Mouse (Mus musculus): ENCODE measurements around the gene Gfra1. TPM values are rescaled to one million over a fixed set of nuclear protein-coding genes. Genes with fewer than 3 reads are reported as not detected.

Gene Gfra1
- polyA plus RNA-seq, 1 experiment from 2014 or later = 9.5 TPM

DNA sequence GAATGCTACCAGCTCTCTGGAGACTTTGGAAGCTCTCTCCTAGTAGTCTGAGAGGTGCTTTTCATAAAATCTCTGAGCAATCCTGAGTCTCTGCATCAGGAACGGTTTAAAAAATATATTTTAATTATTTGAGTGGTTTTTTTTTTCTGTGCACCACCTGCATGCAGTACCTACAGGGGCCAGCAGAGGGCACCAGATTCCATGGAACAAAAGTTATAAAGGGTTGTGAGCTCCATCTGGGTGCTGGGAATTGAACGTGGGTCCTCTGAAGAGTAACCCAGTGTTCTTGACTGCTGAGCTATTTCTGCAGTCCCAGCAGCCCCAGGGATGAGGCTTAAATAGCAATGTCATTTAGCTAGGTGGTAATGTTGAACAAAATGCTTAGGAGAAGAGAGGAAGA is 141.9 kb downstream of the Gfra1 start:
- no peak overlapping the region for H3K4me3 ChIP-seq
- ATAC-seq (ENCODE audit: borderline replicate concordance, extremely low read depth, low FRiP score, low TSS enrichment) = no peak
- H3K4me2 ChIP-seq = no peak overlapping the region
- H3K4me1 ChIP-seq = no peaks in the 10 kb centered on the region
- no peaks in the 10 kb centered on the region for H3K36me3 ChIP-seq
- no peaks in the 10 kb centered on the region for H3K9me3 ChIP-seq
- WGBS = 87% methylated on average over 2 of the region's 2 CpGs
- H3K27me3 ChIP-seq = no peaks in the 10 kb centered on the region
- no peak overlapping the region for H3K9ac ChIP-seq
- H3K27ac ChIP-seq = no peak overlapping the region

DNA sequence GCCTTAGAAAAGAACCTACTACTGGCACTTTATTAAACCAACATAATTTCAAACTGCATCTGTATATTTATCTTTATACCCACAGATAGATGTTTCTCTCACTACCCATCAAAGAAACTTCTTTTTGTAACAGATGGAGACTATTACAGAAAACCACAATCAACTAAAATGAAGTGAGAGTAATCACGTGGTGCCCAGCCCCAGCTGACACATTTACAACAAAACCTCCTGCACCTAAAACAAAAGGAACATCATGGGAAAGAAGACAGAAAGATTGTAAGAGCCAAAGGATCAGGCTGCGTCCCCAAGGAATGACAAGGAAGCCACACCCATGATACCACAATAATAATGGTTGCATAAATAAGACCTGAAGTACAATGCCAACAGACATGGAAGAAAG is 143.2 kb downstream of the Gfra1 start:
- H3K36me3 ChIP-seq = no peaks in the 10 kb centered on the region
- H3K4me1 ChIP-seq = no peaks in the 10 kb centered on the region
- H3K4me2 ChIP-seq = no peak overlapping the region
- H3K27me3 ChIP-seq = no peaks in the 10 kb centered on the region
- ATAC-seq (ENCODE audit: borderline replicate concordance, extremely low read depth, low FRiP score, low TSS enrichment) = no peak
- WGBS = 75% methylated on average over 2 of the region's 2 CpGs
- H3K4me3 ChIP-seq = no peak overlapping the region
- no peak overlapping the region for H3K9ac ChIP-seq
- H3K9me3 ChIP-seq = no peaks in the 10 kb centered on the region
- no peak overlapping the region for H3K27ac ChIP-seq

DNA sequence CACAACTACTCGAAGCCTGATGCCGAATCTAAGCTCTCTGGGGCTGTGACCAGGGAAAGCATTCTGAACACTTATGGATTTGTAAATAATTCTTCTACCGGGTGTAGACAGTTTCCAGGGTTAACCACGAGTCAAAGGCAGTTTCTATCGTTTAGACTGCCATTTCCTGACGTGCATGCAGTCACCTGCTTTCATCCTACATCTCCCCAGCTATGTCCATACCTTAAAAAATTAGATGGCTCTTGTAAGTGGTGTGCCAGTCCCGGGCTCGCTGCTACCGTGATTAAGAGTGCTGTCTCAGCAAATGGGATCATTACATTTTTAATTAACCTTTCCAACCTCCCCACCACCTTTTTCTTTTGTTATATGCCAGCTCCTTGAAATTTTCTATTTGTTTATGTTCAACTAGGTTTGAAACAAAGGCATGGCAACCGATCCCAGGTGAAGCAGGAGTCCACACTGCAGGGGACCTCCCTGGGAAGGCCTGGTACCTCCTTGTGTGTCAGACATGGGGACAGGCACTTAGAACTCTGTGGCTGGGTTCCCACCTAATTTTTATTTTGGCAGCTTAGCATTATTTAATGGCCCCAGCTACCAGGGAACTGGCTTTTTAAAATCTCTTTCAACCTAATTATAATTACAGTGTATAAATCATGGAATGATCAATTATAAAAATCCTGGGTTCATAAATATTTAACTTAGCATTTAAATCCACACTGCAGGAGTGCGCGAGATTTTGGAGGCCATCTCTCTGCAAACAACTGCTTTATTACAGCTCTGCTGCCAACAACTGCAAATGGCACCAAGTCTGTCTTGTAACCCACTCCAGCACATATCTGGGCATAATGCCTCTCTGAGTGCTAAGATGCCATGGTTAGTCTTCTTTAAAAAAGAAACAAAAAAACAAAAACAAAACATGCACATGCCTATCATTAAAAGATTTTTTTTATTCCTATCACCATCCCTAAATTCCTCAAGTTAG is 145.1 kb downstream of the Gfra1 start:
- Histone ChIP-seq H3K4me3 (no peak overlapping the region), H3K36me3 (no peaks in the 10 kb centered on the region), H3K27ac (no peak overlapping the region), H3K4me1 (no peaks in the 10 kb centered on the region), H3K9me3 (no peaks in the 10 kb centered on the region), H3K4me2 (no peak overlapping the region), H3K9ac (no peak overlapping the region), H3K27me3 (no peaks in the 10 kb centered on the region)
- 56% methylated on average over 12 of the region's 12 CpGs for WGBS
- no peak for ATAC-seq (ENCODE audit: borderline replicate concordance, extremely low read depth, low FRiP score, low TSS enrichment)

DNA sequence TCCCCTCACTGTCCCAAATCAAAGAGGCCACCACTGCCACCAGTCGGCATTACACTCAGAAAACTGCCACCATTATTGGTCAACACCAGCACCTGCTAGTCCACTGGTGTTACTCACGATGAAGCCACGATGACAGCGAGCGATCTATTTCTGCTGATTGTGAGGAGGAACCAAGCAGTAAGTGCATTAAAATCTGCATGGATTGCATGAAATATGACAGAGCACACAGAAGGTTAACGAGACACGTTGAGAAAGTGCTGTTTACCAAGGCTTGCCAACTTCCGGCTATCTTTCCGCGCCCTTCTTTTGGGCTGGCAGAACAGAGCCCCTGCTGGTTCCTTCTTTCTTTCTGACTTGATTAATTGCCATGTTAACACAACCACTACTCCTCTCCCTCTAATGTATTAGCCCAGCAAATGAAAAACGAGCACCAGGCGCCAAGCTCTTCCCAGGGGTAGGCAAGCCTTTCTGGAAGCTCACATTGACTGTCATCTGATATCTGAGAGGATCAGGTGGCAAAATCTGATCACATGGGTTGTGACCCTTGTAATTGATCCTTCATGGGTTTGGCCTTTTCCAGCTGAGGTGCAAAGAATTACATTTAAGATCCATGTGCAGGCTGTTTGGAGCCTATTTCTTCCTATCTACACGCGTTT is 146.0 kb downstream of the Gfra1 start:
- no peaks in the 10 kb centered on the region for H3K36me3 ChIP-seq
- no peak overlapping the region for H3K9ac ChIP-seq
- no peak overlapping the region for H3K27ac ChIP-seq
- H3K9me3 ChIP-seq = no peaks in the 10 kb centered on the region
- 72% methylated on average over 14 of the region's 14 CpGs for WGBS
- no peaks in the 10 kb centered on the region for H3K27me3 ChIP-seq
- H3K4me1 ChIP-seq = no peaks in the 10 kb centered on the region
- H3K4me2 ChIP-seq = no peak overlapping the region
- H3K4me3 ChIP-seq = no peak overlapping the region
- no peak for ATAC-seq (ENCODE audit: borderline replicate concordance, extremely low read depth, low FRiP score, low TSS enrichment)

DNA sequence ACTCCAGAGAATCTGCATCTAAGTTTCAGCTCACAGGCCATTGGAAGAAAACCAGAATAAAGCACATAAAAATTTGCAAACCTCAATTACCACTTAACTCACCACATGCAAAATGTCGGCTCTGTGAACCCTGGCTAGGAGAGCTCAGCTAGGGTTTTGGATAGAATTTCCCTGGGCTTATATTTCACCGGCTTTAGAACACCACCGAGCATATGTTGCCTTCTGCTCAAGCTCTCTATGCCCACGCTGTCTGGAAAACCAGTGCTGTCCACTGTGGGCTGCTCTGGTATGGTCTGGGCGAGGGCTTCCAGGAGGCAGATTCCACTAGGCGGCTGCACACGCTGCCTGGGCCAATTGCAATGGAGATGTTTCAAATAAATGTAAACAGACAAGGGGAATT is 154.6 kb downstream of the Gfra1 start:
- H3K27me3 ChIP-seq = no peaks in the 10 kb centered on the region
- no peaks in the 10 kb centered on the region for H3K9me3 ChIP-seq
- WGBS = 83% methylated on average over 7 of the region's 7 CpGs
- H3K4me1 ChIP-seq = no peaks in the 10 kb centered on the region
- H3K4me2 ChIP-seq = no peak overlapping the region
- H3K27ac ChIP-seq = no peak overlapping the region
- no peak overlapping the region for H3K9ac ChIP-seq
- no peaks in the 10 kb centered on the region for H3K36me3 ChIP-seq
- no peak for ATAC-seq (ENCODE audit: borderline replicate concordance, extremely low read depth, low FRiP score, low TSS enrichment)
- no peak overlapping the region for H3K4me3 ChIP-seq

DNA sequence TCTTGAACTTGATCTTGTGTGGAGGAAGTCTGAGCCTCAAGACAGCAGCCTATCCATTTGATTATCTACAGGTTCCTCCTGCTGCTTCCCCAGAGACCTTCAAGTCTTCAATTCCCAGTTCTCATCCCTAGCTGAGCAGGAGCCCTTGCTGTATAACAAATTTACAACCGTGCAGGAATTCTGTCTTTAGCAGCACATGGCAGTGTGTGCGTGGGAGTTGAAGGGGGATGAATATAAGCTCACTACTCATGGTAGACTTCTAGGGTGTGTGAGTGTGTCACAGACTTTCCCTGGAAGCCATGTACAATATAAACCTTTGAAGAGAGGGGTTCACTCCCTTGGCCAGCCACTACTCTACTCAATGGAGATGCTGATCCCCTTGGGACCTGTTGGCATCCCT is 157.8 kb downstream of the Gfra1 start:
- no peaks in the 10 kb centered on the region for H3K36me3 ChIP-seq
- no peak overlapping the region for H3K4me3 ChIP-seq
- 79% methylated on average over 2 of the region's 2 CpGs for WGBS
- ATAC-seq (ENCODE audit: borderline replicate concordance, extremely low read depth, low FRiP score, low TSS enrichment) = no peak
- H3K27ac ChIP-seq = no peak overlapping the region
- H3K9me3 ChIP-seq = no peaks in the 10 kb centered on the region
- no peaks in the 10 kb centered on the region for H3K27me3 ChIP-seq
- no peak overlapping the region for H3K9ac ChIP-seq
- no peak overlapping the region for H3K4me2 ChIP-seq
- H3K4me1 ChIP-seq = no peaks in the 10 kb centered on the region

DNA sequence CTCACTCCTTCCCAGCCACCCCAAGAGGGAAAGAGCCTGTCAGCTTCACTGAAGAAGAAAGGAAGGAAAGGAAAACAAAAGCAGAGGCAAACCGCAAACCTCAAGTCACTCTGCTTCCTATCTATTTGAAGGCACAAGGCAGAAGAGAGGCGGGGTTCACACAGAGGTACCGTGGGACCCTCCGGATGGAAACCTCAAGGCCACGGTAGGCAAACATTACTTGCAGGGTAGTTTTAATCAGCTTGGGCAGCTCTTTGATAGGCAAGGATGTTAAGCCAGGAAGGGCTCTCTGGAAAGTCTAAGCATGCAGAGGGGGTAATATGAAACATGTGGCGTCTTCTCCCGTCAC is 158.9 kb downstream of the Gfra1 start:
- H3K4me1 ChIP-seq = no peaks in the 10 kb centered on the region
- H3K27me3 ChIP-seq = no peaks in the 10 kb centered on the region
- no peaks in the 10 kb centered on the region for H3K9me3 ChIP-seq
- no peak for ATAC-seq (ENCODE audit: borderline replicate concordance, extremely low read depth, low FRiP score, low TSS enrichment)
- no peaks in the 10 kb centered on the region for H3K36me3 ChIP-seq
- no peak overlapping the region for H3K4me2 ChIP-seq
- H3K4me3 ChIP-seq = no peak overlapping the region
- 38% methylated on average over 7 of the region's 7 CpGs for WGBS
- H3K9ac ChIP-seq = no peak overlapping the region
- H3K27ac ChIP-seq = no peak overlapping the region

DNA sequence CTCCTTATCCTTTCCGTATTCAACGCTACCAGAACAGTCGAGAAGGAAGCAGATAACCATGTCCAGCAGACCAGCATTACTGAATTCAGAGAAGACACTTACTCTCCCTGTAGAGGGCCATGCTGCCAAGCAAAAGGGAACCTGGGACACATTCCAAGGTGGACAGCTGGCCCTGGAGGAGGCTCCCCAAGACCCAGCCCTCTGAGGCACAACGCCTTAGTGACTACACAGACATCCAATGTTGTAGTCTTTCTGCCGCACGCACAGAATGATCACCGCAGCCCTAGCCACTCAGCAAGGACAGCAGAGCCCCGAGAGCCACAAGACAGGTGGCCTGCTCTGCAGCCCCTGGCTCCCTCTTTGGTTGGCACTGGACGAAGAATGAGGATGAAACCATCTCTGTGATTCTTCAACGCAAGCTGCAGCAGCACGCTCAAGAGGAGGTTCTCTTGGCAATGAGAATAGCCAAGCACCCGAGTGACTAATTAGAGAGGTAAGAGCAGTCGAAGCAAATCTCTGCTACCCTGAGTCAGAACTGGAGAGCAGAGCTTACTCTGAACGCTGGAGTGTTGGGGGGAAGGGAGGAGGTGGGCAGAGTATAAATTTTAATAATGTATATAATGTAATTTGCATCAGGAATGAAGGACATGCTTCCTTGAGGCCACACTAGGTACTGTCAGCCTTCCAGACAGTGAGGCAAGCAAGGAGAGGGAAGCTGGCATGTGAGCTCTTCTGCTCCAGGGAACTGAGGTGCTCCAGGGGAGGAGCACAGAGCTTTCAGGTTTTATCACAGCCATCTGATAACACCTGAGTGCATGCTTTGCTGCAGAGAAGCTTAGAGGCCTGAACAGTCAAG is 159.5 kb downstream of the Gfra1 start:
- H3K36me3 ChIP-seq = no peaks in the 10 kb centered on the region
- no peaks in the 10 kb centered on the region for H3K27me3 ChIP-seq
- no peak overlapping the region for H3K4me3 ChIP-seq
- WGBS = 71% methylated on average over 14 of the region's 14 CpGs
- no peak overlapping the region for H3K27ac ChIP-seq
- no peak for ATAC-seq (ENCODE audit: borderline replicate concordance, extremely low read depth, low FRiP score, low TSS enrichment)
- no peaks in the 10 kb centered on the region for H3K9me3 ChIP-seq
- H3K9ac ChIP-seq = no peak overlapping the region
- H3K4me2 ChIP-seq = no peak overlapping the region
- H3K4me1 ChIP-seq = no peaks in the 10 kb centered on the region

DNA sequence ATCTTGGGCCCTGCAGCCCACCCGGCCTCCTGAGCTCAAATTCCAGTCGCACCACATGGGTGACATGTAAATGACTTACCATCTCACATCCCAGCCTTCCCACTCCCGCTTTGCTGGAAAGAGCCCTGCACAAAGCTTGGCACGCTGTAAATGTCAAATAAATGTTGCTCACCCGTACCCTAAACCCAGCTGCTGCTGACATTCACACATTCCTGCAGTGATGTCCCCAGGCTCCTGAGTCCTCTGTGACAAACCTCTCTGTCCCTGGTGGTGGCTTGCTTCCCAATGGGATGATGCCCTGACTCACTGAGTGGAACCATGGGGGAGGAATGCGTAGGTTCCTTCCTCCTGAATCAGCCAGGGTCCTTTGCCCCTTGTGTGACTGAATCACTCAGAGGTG is 167.6 kb downstream of the Gfra1 start:
- 0 out of 2 replicates have a peak, but pooled peaks cover 5% of the 10 kb centered on the region for H3K4me1 ChIP-seq
- no peaks in the 10 kb centered on the region for H3K36me3 ChIP-seq
- 64% methylated on average over 6 of the region's 6 CpGs for WGBS
- H3K4me2 ChIP-seq = no peak overlapping the region
- no peaks in the 10 kb centered on the region for H3K9me3 ChIP-seq
- no peak overlapping the region for H3K4me3 ChIP-seq
- H3K9ac ChIP-seq = no peak overlapping the region
- H3K27me3 ChIP-seq = no peaks in the 10 kb centered on the region
- ATAC-seq (ENCODE audit: borderline replicate concordance, extremely low read depth, low FRiP score, low TSS enrichment) = no peak
- no peak overlapping the region for H3K27ac ChIP-seq

DNA sequence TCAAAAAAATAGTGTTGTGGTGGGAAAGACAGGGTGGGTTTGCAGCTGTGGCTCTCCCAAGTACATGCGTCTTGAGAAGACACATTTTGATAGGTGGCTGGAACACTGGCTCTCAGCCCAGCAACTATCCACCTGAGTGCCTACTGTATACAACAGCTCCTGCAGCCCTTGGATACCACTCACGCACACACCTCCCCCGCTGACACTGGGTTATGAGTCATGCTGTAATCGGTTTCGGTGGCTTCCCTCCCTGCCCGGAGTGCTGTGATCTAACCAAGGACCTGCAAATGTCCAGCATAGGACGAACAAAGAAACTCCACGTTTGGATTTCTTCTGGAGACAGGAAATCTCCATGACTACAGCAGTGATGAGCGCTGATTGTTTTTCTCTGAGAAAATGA is 180.4 kb downstream of the Gfra1 start:
- H3K36me3 ChIP-seq = no peaks in the 10 kb centered on the region
- H3K27ac ChIP-seq = no peak overlapping the region
- no peak overlapping the region for H3K9ac ChIP-seq
- H3K4me3 ChIP-seq = no peak overlapping the region
- H3K4me1 ChIP-seq = no peaks in the 10 kb centered on the region
- no peaks in the 10 kb centered on the region for H3K27me3 ChIP-seq
- WGBS = 61% methylated on average over 9 of the region's 9 CpGs
- H3K4me2 ChIP-seq = no peak overlapping the region
- H3K9me3 ChIP-seq = no peaks in the 10 kb centered on the region
- ATAC-seq (ENCODE audit: borderline replicate concordance, extremely low read depth, low FRiP score, low TSS enrichment) = no peak

DNA sequence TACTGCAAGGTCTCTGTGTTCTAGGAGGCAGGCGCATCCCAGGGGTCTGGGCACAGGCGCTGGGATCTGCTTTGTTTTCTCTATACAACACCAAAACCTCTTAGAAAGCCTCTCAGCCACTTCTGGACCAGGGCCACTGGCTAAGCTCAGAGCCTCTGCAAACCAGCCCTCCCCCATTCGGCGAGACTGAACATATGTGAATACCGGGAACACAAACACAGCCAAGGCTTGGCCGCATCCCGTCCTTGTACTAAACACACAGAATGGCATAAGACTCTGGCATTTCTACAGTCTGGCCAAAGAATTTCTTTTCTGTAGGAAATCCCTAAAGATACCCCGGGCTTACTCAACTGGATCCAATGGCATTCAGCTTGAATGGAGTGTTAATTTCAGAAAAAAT is 183.9 kb downstream of the Gfra1 start:
- no peak for ATAC-seq (ENCODE audit: borderline replicate concordance, extremely low read depth, low FRiP score, low TSS enrichment)
- no peaks in the 10 kb centered on the region for H3K9me3 ChIP-seq
- peaks cover 3% of the 10 kb centered on the region; the same call in 1 of the 2 replicates for H3K4me1 ChIP-seq
- WGBS = 78% methylated on average over 8 of the region's 8 CpGs
- H3K4me2 ChIP-seq = no peak overlapping the region
- H3K4me3 ChIP-seq = no peak overlapping the region
- H3K27me3 ChIP-seq = no peaks in the 10 kb centered on the region
- H3K36me3 ChIP-seq = no peaks in the 10 kb centered on the region
- H3K27ac ChIP-seq = no peak overlapping the region
- no peak overlapping the region for H3K9ac ChIP-seq

DNA sequence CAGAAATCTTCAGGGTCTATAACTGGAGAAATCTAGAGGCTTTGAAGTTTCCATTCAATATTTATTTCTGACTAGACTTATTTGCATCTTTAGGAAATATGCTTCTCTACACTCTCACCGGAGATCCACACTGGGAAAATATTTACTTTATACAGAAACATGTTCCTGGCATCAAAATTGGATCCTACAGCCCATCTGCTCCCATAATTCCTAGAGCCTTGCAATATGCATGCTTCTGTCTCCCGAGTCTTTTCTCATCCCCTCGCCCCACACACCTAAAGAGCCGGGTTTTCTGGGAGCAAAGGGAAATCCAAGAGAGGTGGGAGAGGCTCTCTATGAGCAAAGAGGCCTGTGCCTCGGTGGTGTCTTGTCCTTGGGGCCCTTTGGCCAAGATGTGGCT is 184.9 kb downstream of the Gfra1 start:
- H3K27me3 ChIP-seq = no peaks in the 10 kb centered on the region
- H3K27ac ChIP-seq = no peak overlapping the region
- peaks cover 7% of the 10 kb centered on the region; the same call in 1 of the 2 replicates for H3K4me1 ChIP-seq
- H3K9me3 ChIP-seq = no peaks in the 10 kb centered on the region
- no peak overlapping the region for H3K4me3 ChIP-seq
- no peak for ATAC-seq (ENCODE audit: borderline replicate concordance, extremely low read depth, low FRiP score, low TSS enrichment)
- no peak overlapping the region for H3K4me2 ChIP-seq
- H3K36me3 ChIP-seq = no peaks in the 10 kb centered on the region
- H3K9ac ChIP-seq = no peak overlapping the region
- WGBS = 63% methylated on average over 5 of the region's 5 CpGs

Data from lung, embryonic 15.5 days (tissue).